Mouse (Mus musculus): ENCODE data around the gene Sult6b2. TPM values are rescaled to one million over a fixed set of nuclear protein-coding genes. Genes with fewer than 3 reads are reported as not detected.
A peak's percentile ranks its signal among the peaks of the same experiment; 100 is the strongest.

Gene Sult6b2
- polyA plus RNA-seq, 1 experiment from 2014 or later, result 0.28 TPM

DNA sequence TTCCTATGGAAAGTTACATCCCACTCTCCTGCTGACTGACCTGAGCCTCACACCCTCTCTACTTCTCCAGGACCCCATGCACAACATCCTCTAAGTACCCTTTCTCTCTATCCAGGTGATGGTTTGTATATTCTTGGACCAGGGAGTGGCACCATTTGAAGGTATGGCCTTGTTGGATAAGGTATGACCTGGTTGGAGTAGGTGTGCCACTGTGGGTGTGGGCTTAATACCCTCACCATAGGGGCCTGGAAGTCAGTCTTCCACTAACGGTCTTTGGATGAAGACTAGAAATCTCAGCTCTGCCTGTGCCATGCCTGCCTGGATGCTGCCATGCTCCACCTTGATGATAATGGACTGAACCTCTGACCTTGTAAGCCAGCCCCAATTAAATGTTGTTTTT, 34.2 kb upstream of the Sult6b2 start:
- ATAC-seq (replicated peaks; ENCODE audit: low FRiP score, low TSS enrichment, low read depth) (no peak), DNase-seq (ENCODE audit: low spot score) (peak; percentile 20)
- Histone ChIP-seq H3K4me3 (ENCODE audit: low read depth, low read length) (no peak overlapping the region), H3K27ac (ENCODE audit: low read depth) (no peak overlapping the region), H3K4me2 (ENCODE audit: low read length) (no peak overlapping the region), H3K9ac (ENCODE audit: low read length) (no peak overlapping the region), H3K4me1 (replicated peaks; ENCODE audit: control insufficient read depth, insufficient read depth, low read length) (0 out of 2 replicates have a peak, but pooled peaks cover 3% of the 10 kb centered on the region), H3K36me3 (ENCODE audit: control insufficient read depth, insufficient read depth, low read length) (no peaks in the 10 kb centered on the region), H3K9me3 (ENCODE audit: control insufficient read depth, low read length) (no peaks in the 10 kb centered on the region), H3K27me3 (replicated peaks; ENCODE audit: control insufficient read depth, insufficient read depth, low read length) (no peaks in the 10 kb centered on the region)
- 100% methylated on average over 1 of the region's 1 CpGs for WGBS

GRCm38 (mm10) chr6:142837326-142837725, 33.0 kb upstream of the Sult6b2 start:
- H3K9ac ChIP-seq (ENCODE audit: low read length), result no peak overlapping the region
- no peak overlapping the region for H3K4me2 ChIP-seq (ENCODE audit: low read length)
- H3K27ac ChIP-seq (ENCODE audit: low read depth), result no peak overlapping the region
- H3K27me3 ChIP-seq (replicated peaks; ENCODE audit: control insufficient read depth, insufficient read depth, low read length), result no peaks in the 10 kb centered on the region
- no peak for ATAC-seq (replicated peaks; ENCODE audit: low FRiP score, low TSS enrichment, low read depth)
- H3K36me3 ChIP-seq (ENCODE audit: control insufficient read depth, insufficient read depth, low read length), result no peaks in the 10 kb centered on the region
- H3K4me1 ChIP-seq (replicated peaks; ENCODE audit: control insufficient read depth, insufficient read depth, low read length), result 0 out of 2 replicates have a peak, but pooled peaks cover 3% of the 10 kb centered on the region
- H3K4me3 ChIP-seq (ENCODE audit: low read depth, low read length), result no peak overlapping the region
- DNase-seq (ENCODE audit: low spot score), result no peak
- H3K9me3 ChIP-seq (ENCODE audit: control insufficient read depth, low read length), result no peaks in the 10 kb centered on the region
- WGBS, result 69% methylated on average over 9 of the region's 9 CpGs

- no peaks in the 10 kb centered on the region for H3K36me3 ChIP-seq (ENCODE audit: control insufficient read depth, insufficient read depth, low read length)
- 48% methylated on average over 18 of the region's 18 CpGs for WGBS
- H3K27me3 ChIP-seq (replicated peaks; ENCODE audit: control insufficient read depth, insufficient read depth, low read length), result no peaks in the 10 kb centered on the region
- peak; percentile 54 for DNase-seq (ENCODE audit: low spot score)
- no peak overlapping the region for H3K4me2 ChIP-seq (ENCODE audit: low read length)
- H3K4me1 ChIP-seq (replicated peaks; ENCODE audit: control insufficient read depth, insufficient read depth, low read length), result 0 out of 2 replicates have a peak, but pooled peaks cover 3% of the 10 kb centered on the region
- ATAC-seq (replicated peaks; ENCODE audit: low FRiP score, low TSS enrichment, low read depth), result no peak
- no peak overlapping the region for H3K27ac ChIP-seq (ENCODE audit: low read depth)
- H3K4me3 ChIP-seq (ENCODE audit: low read depth, low read length), result no peak overlapping the region
- H3K9ac ChIP-seq (ENCODE audit: low read length), result no peak overlapping the region
- no peaks in the 10 kb centered on the region for H3K9me3 ChIP-seq (ENCODE audit: control insufficient read depth, low read length)
Measured at GRCm38 (mm10) chr6:142835726-142836125, 31.4 kb upstream of the Sult6b2 start.

DNA sequence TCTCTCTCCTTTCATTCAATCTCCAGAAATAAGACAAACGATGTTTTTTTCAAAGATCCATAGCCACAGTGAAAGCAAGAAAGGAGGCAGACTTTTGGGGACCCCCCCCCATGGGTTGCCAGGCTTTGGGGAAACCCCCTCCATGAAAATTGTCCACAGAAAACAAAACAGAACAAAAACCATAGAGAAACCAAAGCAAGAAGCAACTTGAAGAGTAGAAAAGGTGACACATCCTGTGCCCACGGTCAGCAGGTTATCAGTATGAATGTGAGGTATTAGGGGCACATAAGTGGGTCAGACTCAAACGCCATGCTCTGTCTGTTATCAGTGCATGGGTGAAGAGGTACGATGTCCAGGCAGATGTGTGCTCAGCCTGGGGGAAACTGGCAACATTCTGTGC, 30.6 kb upstream of the Sult6b2 start:
- Histone ChIP-seq H3K4me3 (ENCODE audit: low read depth, low read length) (no peak overlapping the region), H3K27me3 (replicated peaks; ENCODE audit: control insufficient read depth, insufficient read depth, low read length) (no peaks in the 10 kb centered on the region), H3K9ac (ENCODE audit: low read length) (no peak overlapping the region), H3K4me2 (ENCODE audit: low read length) (no peak overlapping the region), H3K27ac (ENCODE audit: low read depth) (no peak overlapping the region), H3K36me3 (ENCODE audit: control insufficient read depth, insufficient read depth, low read length) (no peaks in the 10 kb centered on the region), H3K4me1 (replicated peaks; ENCODE audit: control insufficient read depth, insufficient read depth, low read length) (0 out of 2 replicates have a peak, but pooled peaks cover 3% of the 10 kb centered on the region), H3K9me3 (ENCODE audit: control insufficient read depth, low read length) (no peaks in the 10 kb centered on the region)
- ATAC-seq (replicated peaks; ENCODE audit: low FRiP score, low TSS enrichment, low read depth) (no peak), DNase-seq (ENCODE audit: low spot score) (no peak)
- 54% methylated on average over 4 of the region's 4 CpGs for WGBS

GRCm38 (mm10) chr6:142831706-142832105, 27.4 kb upstream of the Sult6b2 start:
- 0 out of 2 replicates have a peak, but pooled peaks cover 3% of the 10 kb centered on the region for H3K4me1 ChIP-seq (replicated peaks; ENCODE audit: control insufficient read depth, insufficient read depth, low read length)
- WGBS, result 65% methylated on average over 3 of the region's 3 CpGs
- no peak for ATAC-seq (replicated peaks; ENCODE audit: low FRiP score, low TSS enrichment, low read depth)

GRCm38 (mm10) chr6:142831243-142831642, 26.9 kb upstream of the Sult6b2 start:
- H3K4me3 ChIP-seq (ENCODE audit: low read depth, low read length), result no peak overlapping the region
- H3K9ac ChIP-seq (ENCODE audit: low read length), result no peak overlapping the region
- no peaks in the 10 kb centered on the region for H3K9me3 ChIP-seq (ENCODE audit: control insufficient read depth, low read length)
- DNase-seq (ENCODE audit: low spot score) (no peak), ATAC-seq (replicated peaks; ENCODE audit: low FRiP score, low TSS enrichment, low read depth) (0 out of 2 replicates have a peak, but pooled peaks have one; percentile 32)
- no peak overlapping the region for H3K27ac ChIP-seq (ENCODE audit: low read depth)
- no peaks in the 10 kb centered on the region for H3K27me3 ChIP-seq (replicated peaks; ENCODE audit: control insufficient read depth, insufficient read depth, low read length)
- WGBS, result 21% methylated on average over 8 of the region's 8 CpGs
- no peak overlapping the region for H3K4me2 ChIP-seq (ENCODE audit: low read length)
- no peaks in the 10 kb centered on the region for H3K36me3 ChIP-seq (ENCODE audit: control insufficient read depth, insufficient read depth, low read length)
- 0 out of 2 replicates have a peak, but pooled peaks cover 3% of the 10 kb centered on the region for H3K4me1 ChIP-seq (replicated peaks; ENCODE audit: control insufficient read depth, insufficient read depth, low read length)

More at GRCm38 (mm10) chr6:142831706-142832105, 27.4 kb upstream of the Sult6b2 start:
- no peaks in the 10 kb centered on the region for H3K9me3 ChIP-seq (ENCODE audit: control insufficient read depth, low read length)
- DNase-seq (ENCODE audit: low spot score), result no peak
- no peak overlapping the region for H3K4me2 ChIP-seq (ENCODE audit: low read length)
- no peak overlapping the region for H3K4me3 ChIP-seq (ENCODE audit: low read depth, low read length)
- no peak overlapping the region for H3K27ac ChIP-seq (ENCODE audit: low read depth)
- H3K9ac ChIP-seq (ENCODE audit: low read length), result no peak overlapping the region
- no peaks in the 10 kb centered on the region for H3K36me3 ChIP-seq (ENCODE audit: control insufficient read depth, insufficient read depth, low read length)
- no peaks in the 10 kb centered on the region for H3K27me3 ChIP-seq (replicated peaks; ENCODE audit: control insufficient read depth, insufficient read depth, low read length)

- H3K27me3 ChIP-seq (replicated peaks; ENCODE audit: control insufficient read depth, insufficient read depth, low read length), result no peaks in the 10 kb centered on the region
- no peak overlapping the region for H3K4me2 ChIP-seq (ENCODE audit: low read length)
- no peak for ATAC-seq (replicated peaks; ENCODE audit: low FRiP score, low TSS enrichment, low read depth)
- no peak overlapping the region for H3K27ac ChIP-seq (ENCODE audit: low read depth)
- DNase-seq (ENCODE audit: low spot score), result no peak
- no peaks in the 10 kb centered on the region for H3K9me3 ChIP-seq (ENCODE audit: control insufficient read depth, low read length)
- H3K4me3 ChIP-seq (ENCODE audit: low read depth, low read length), result no peak overlapping the region
- 95% methylated on average over 3 of the region's 3 CpGs for WGBS
- no peaks in the 10 kb centered on the region for H3K4me1 ChIP-seq (replicated peaks; ENCODE audit: control insufficient read depth, insufficient read depth, low read length)
- no peaks in the 10 kb centered on the region for H3K36me3 ChIP-seq (ENCODE audit: control insufficient read depth, insufficient read depth, low read length)
- H3K9ac ChIP-seq (ENCODE audit: low read length), result no peak overlapping the region
Measured at GRCm38 (mm10) chr6:142830221-142830620, 25.9 kb upstream of the Sult6b2 start.

DNA sequence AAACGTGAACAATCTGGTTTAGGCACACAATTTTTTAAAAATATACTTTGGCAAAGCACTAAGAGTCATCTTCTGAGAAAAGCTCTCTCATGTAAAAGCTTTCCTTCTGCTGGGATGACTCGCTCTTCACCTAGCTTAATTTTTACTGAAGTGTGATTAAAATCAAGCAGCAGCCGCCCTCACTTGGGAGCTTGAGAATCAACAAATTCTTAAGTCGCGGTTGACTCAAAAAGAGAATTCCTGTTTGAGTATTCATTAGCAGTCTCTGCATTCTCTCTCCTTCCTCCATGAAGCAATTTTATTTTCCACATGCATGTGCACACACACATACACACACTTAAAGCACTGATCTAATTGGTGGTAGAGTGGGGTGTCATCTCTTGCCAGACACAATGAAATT, 21.1 kb upstream of the Sult6b2 start:
- no peaks in the 10 kb centered on the region for H3K4me1 ChIP-seq (replicated peaks; ENCODE audit: control insufficient read depth, insufficient read depth, low read length)
- ATAC-seq (replicated peaks; ENCODE audit: low FRiP score, low TSS enrichment, low read depth) (no peak), DNase-seq (ENCODE audit: low spot score) (no peak)

DNA sequence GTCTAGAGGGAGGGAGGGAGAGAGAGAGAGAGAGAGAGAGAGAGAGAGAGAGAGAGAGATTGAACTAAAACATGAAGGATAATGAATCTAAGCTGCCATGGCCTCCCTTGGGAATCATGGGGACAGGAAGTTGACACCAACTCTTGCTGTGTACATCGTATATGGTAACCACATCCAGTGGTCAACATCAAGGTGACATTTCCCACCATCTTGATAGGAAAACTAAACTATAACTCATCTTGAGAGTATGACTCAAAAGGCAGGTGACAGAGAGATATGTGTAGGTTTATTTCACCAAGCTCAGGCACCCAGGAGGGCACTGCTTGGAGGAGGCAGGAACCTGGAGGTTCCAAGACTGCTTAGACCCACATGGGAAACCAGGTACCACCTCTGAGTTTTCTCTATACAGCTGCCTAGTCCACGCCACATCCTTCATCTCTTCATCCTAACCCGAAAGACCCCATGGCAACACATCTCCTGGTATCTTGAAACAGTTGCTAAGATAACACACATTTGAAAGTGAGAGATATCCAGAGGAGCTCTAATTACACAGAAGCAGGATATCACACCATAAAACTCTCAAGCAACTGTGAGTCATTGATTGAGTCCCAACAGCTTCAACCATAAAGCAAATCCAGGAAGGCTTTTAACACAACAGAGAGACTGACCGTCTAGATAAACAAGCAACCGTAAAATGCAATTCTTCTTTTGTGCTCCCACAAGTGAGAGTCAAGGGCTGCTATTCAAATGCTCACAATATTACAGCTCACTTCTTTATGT, 18.9 kb upstream of the Sult6b2 start:
- Histone ChIP-seq H3K36me3 (ENCODE audit: control insufficient read depth, insufficient read depth, low read length) (no peaks in the 10 kb centered on the region), H3K4me2 (ENCODE audit: low read length) (no peak overlapping the region), H3K27ac (ENCODE audit: low read depth) (no peak overlapping the region), H3K9me3 (ENCODE audit: control insufficient read depth, low read length) (no peaks in the 10 kb centered on the region), H3K4me3 (ENCODE audit: low read depth, low read length) (no peak overlapping the region), H3K4me1 (replicated peaks; ENCODE audit: control insufficient read depth, insufficient read depth, low read length) (no peaks in the 10 kb centered on the region), H3K9ac (ENCODE audit: low read length) (no peak overlapping the region), H3K27me3 (replicated peaks; ENCODE audit: control insufficient read depth, insufficient read depth, low read length) (no peaks in the 10 kb centered on the region)
- 45% methylated on average over 5 of the region's 5 CpGs for WGBS
- ATAC-seq (replicated peaks; ENCODE audit: low FRiP score, low TSS enrichment, low read depth), result no peak
- no peak for DNase-seq (ENCODE audit: low spot score)

More for the DNA sequence above, 21.1 kb upstream of the Sult6b2 start:
- Histone ChIP-seq H3K9ac (ENCODE audit: low read length) (no peak overlapping the region), H3K27me3 (replicated peaks; ENCODE audit: control insufficient read depth, insufficient read depth, low read length) (no peaks in the 10 kb centered on the region), H3K36me3 (ENCODE audit: control insufficient read depth, insufficient read depth, low read length) (no peaks in the 10 kb centered on the region), H3K4me3 (ENCODE audit: low read depth, low read length) (no peak overlapping the region), H3K27ac (ENCODE audit: low read depth) (no peak overlapping the region), H3K9me3 (ENCODE audit: control insufficient read depth, low read length) (no peaks in the 10 kb centered on the region), H3K4me2 (ENCODE audit: low read length) (no peak overlapping the region)
- 83% methylated on average over 5 of the region's 5 CpGs for WGBS
